Mouse (Mus musculus): Measurements from ENCODE around the gene Car10. TPM values are rescaled to one million over a fixed set of nuclear protein-coding genes. Genes with fewer than 3 reads are reported as not detected.

The Car10 gene
- not detected in 2 replicates for polyA plus RNA-seq (2012; rRNA removed)

GRCm38 (mm10) chr11:93097941-93098828, at the start of gene Car10:
TSS of gene Car10 (plus strand) at chr11:93098028.

Data from colon, adult 2 months (tissue).